Mouse (Mus musculus) heart, embryonic 13.5 days (tissue): Measurements from ENCODE around the gene Ddah1. TPM values are rescaled to one million over a fixed set of nuclear protein-coding genes. Genes with fewer than 3 reads are reported as not detected.

Experiments
- ATAC-seq: fragments of 200-750 bp; cut with Nextera tagmentation; 2 replicates; pipeline ENCODE4 v1.8.0; 2017; ENCODE audit warnings: moderate TSS enrichment; ENCODE audit not compliant: insufficient number of reproducible peaks, low FRiP score, low TSS enrichment; ENCODE audit errors: extremely low read depth
- H3K27ac ChIP-seq: fragments of 300-500 bp; sonication (generic); replicated peaks from 2 replicates; pipeline ENCODE4 v1.5.1; 2015; ENCODE audit warnings: moderate library complexity, mild to moderate bottlenecking, inconsistent platforms
- H3K27me3 ChIP-seq: fragments of 300-500 bp; sonication (generic); replicated peaks from 2 replicates; pipeline ENCODE4 v1.6.1; 2015; ENCODE audit warnings: mild to moderate bottlenecking, inconsistent platforms
- H3K36me3 ChIP-seq: fragments of 300-500 bp; sonication (generic); 2 replicates; pipeline ENCODE4 v1.6.1; 2015; ENCODE audit warnings: mild to moderate bottlenecking, inconsistent platforms
- H3K4me1 ChIP-seq: fragments of 300-500 bp; sonication (generic); 2 replicates; pipeline ENCODE4 v1.6.1; 2015; ENCODE audit warnings: inconsistent platforms
- H3K4me2 ChIP-seq: fragments of 300-500 bp; sonication (generic); 2 replicates; pipeline ENCODE4 v1.6.1; 2015; ENCODE audit warnings: inconsistent platforms, mild to moderate bottlenecking, moderate library complexity
- H3K4me3 ChIP-seq: fragments of 300-500 bp; sonication (generic); 2 replicates; pipeline ENCODE4 v1.5.1; 2015; ENCODE audit warnings: moderate library complexity, mild to moderate bottlenecking, inconsistent platforms
- H3K9ac ChIP-seq: fragments of 300-500 bp; sonication (generic); 2 replicates; pipeline ENCODE4 v1.6.1; 2015; ENCODE audit warnings: inconsistent platforms, mild to moderate bottlenecking, moderate library complexity
- H3K9me3 ChIP-seq: fragments of 300-500 bp; sonication (generic); 2 replicates; pipeline ENCODE4 v1.6.1; 2016; ENCODE audit warnings: inconsistent platforms
- WGBS: fragments of 180-500 bp; shearing (Covaris S2); methylation state at CpG from one replicate; pipeline ENCODE4 v1.1.7; 2015; ENCODE audit warnings: mixed read lengths; 5-methylcytosine and 5-hydroxymethylcytosine counted together
- polyA plus RNA-seq: library from polyadenylated mRNA; unstranded; fragments of >200 nt; fragmentation: Nextera tagmentation; extraction: Ambion mirVana; gene quantifications from 2 replicates; pipeline ENCODE4 v1.2.1, GENCODE M21; 2015

The Ddah1 gene
- polyA plus RNA-seq, 1 experiment from 2014 or later, result 27.9 TPM

- no peaks in the 10 kb centered on the region for H3K9me3 ChIP-seq
- 53% methylated on average over 6 of the region's 6 CpGs for WGBS
- H3K9ac ChIP-seq, result no peak overlapping the region
- no peaks in the 10 kb centered on the region for H3K36me3 ChIP-seq
- H3K27ac ChIP-seq, result no peak overlapping the region; the same call in 1 of the 2 replicates
- no peak for ATAC-seq
- H3K4me2 ChIP-seq, result no peak overlapping the region
- no peaks in the 10 kb centered on the region for H3K27me3 ChIP-seq
- H3K4me3 ChIP-seq, result no peak overlapping the region
- H3K4me1 ChIP-seq, result peaks cover 61% of the 10 kb centered on the region
Measured at GRCm38 (mm10) chr3:145887430-145887971, 129.0 kb downstream of the Ddah1 start.

GRCm38 (mm10) chr3:145890346-145891132 lies 132.1 kb downstream of the Ddah1 start:
- no peak overlapping the region for H3K27ac ChIP-seq
- peaks cover 54% of the 10 kb centered on the region for H3K4me1 ChIP-seq
- no peaks in the 10 kb centered on the region for H3K9me3 ChIP-seq
- no peak overlapping the region for H3K4me2 ChIP-seq
- H3K9ac ChIP-seq, result no peak overlapping the region
- ATAC-seq, result no peak
- no peak overlapping the region for H3K4me3 ChIP-seq
- WGBS, result 66% methylated on average over 18 of the region's 18 CpGs
- no peaks in the 10 kb centered on the region for H3K36me3 ChIP-seq
- no peaks in the 10 kb centered on the region for H3K27me3 ChIP-seq

GRCm38 (mm10) chr3:145892451-145892850 lies 134.0 kb downstream of the Ddah1 start:
- peaks cover 49% of the 10 kb centered on the region for H3K4me1 ChIP-seq
- no peaks in the 10 kb centered on the region for H3K36me3 ChIP-seq
- WGBS, result 68% methylated on average over 3 of the region's 3 CpGs
- no peak overlapping the region for H3K27ac ChIP-seq
- H3K27me3 ChIP-seq, result no peaks in the 10 kb centered on the region
- no peak overlapping the region for H3K4me3 ChIP-seq
- no peaks in the 10 kb centered on the region for H3K9me3 ChIP-seq
- no peak overlapping the region for H3K4me2 ChIP-seq
- 0 out of 2 replicates have a peak overlapping the region, but pooled peaks have one; percentile 10 for H3K9ac ChIP-seq
- ATAC-seq, result no peak

- Histone ChIP-seq H3K27me3 (no peaks in the 10 kb centered on the region), H3K4me1 (peaks cover 56% of the 10 kb centered on the region), H3K9ac (no peak overlapping the region), H3K4me2 (no peak overlapping the region), H3K9me3 (no peaks in the 10 kb centered on the region), H3K27ac (no peak overlapping the region), H3K4me3 (no peak overlapping the region), H3K36me3 (no peaks in the 10 kb centered on the region)
- ATAC-seq, result no peak
- 74% methylated on average over 12 of the region's 12 CpGs for WGBS
Measured at GRCm38 (mm10) chr3:145894131-145894530, 135.7 kb downstream of the Ddah1 start.

- peaks cover 45% of the 10 kb centered on the region for H3K4me1 ChIP-seq
- ATAC-seq, result no peak; the same call in 1 of the 2 replicates
Measured at GRCm38 (mm10) chr3:145897749-145898148, 139.3 kb downstream of the Ddah1 start.

GRCm38 (mm10) chr3:145899832-145900231 lies 141.4 kb downstream of the Ddah1 start:
- 43% methylated on average over 8 of the region's 8 CpGs for WGBS
- peak overlapping the region; percentile 82 for H3K27ac ChIP-seq
- no peaks in the 10 kb centered on the region for H3K36me3 ChIP-seq

More at GRCm38 (mm10) chr3:145897749-145898148, 139.3 kb downstream of the Ddah1 start:
- Histone ChIP-seq H3K9me3 (no peaks in the 10 kb centered on the region), H3K27ac (peak overlapping the region; percentile 82), H3K4me2 (peak overlapping the region; percentile 48), H3K4me3 (no peak overlapping the region), H3K27me3 (no peaks in the 10 kb centered on the region), H3K36me3 (no peaks in the 10 kb centered on the region), H3K9ac (no peak overlapping the region)
- 26% methylated on average over 11 of the region's 11 CpGs for WGBS

GRCm38 (mm10) chr3:145903530-145903929 lies 145.1 kb downstream of the Ddah1 start:
- 92% methylated on average over 8 of the region's 8 CpGs for WGBS
- Histone ChIP-seq H3K27ac (no peak overlapping the region), H3K4me3 (no peak overlapping the region), H3K9ac (no peak overlapping the region), H3K27me3 (no peaks in the 10 kb centered on the region), H3K9me3 (no peaks in the 10 kb centered on the region), H3K36me3 (no peaks in the 10 kb centered on the region), H3K4me1 (peaks cover 25% of the 10 kb centered on the region), H3K4me2 (no peak overlapping the region)
- no peak for ATAC-seq

More at GRCm38 (mm10) chr3:145899832-145900231, 141.4 kb downstream of the Ddah1 start:
- peaks cover 45% of the 10 kb centered on the region for H3K4me1 ChIP-seq
- ATAC-seq, result no peak
- no peaks in the 10 kb centered on the region for H3K27me3 ChIP-seq
- H3K4me3 ChIP-seq, result no peak overlapping the region
- no peaks in the 10 kb centered on the region for H3K9me3 ChIP-seq
- H3K9ac ChIP-seq, result no peak overlapping the region
- H3K4me2 ChIP-seq, result no peak overlapping the region

GRCm38 (mm10) chr3:145904850-145905776 lies 146.6 kb downstream of the Ddah1 start:
- H3K27ac ChIP-seq, result no peak overlapping the region
- peaks cover 15% of the 10 kb centered on the region for H3K4me1 ChIP-seq
- H3K36me3 ChIP-seq, result no peaks in the 10 kb centered on the region
- ATAC-seq, result no peak
- no peaks in the 10 kb centered on the region for H3K27me3 ChIP-seq
- 46% methylated on average over 22 of the region's 22 CpGs for whole genome bisulfite sequencing
- peak overlapping the region; percentile 51 for H3K4me2 ChIP-seq
- no peaks in the 10 kb centered on the region for H3K9me3 ChIP-seq
- peak overlapping the region; percentile 57; the same call in 1 of the 2 replicates for H3K9ac ChIP-seq
- H3K4me3 ChIP-seq, result no peak overlapping the region

GRCm38 (mm10) chr3:145906582-145906981 lies 148.1 kb downstream of the Ddah1 start:
- no peaks in the 10 kb centered on the region for H3K9me3 ChIP-seq
- 81% methylated on average over 9 of the region's 9 CpGs for WGBS

GRCm38 (mm10) chr3:145912512-145912911 lies 154.0 kb downstream of the Ddah1 start:
- Histone ChIP-seq H3K27ac (no peak overlapping the region), H3K9me3 (no peaks in the 10 kb centered on the region), H3K9ac (no peak overlapping the region), H3K4me2 (no peak overlapping the region), H3K4me1 (peaks cover 16% of the 10 kb centered on the region), H3K4me3 (no peak overlapping the region), H3K27me3 (no peaks in the 10 kb centered on the region), H3K36me3 (no peaks in the 10 kb centered on the region)
- 88% methylated on average over 7 of the region's 7 CpGs for WGBS
- ATAC-seq, result no peak

More at GRCm38 (mm10) chr3:145906582-145906981, 148.1 kb downstream of the Ddah1 start:
- Histone ChIP-seq H3K4me2 (no peak overlapping the region), H3K4me1 (peaks cover 11% of the 10 kb centered on the region; the same call in 1 of the 2 replicates), H3K9ac (no peak overlapping the region), H3K27ac (no peak overlapping the region), H3K27me3 (no peaks in the 10 kb centered on the region), H3K36me3 (no peaks in the 10 kb centered on the region), H3K4me3 (no peak overlapping the region)
- ATAC-seq, result no peak

GRCm38 (mm10) chr3:145913263-145913662 lies 154.8 kb downstream of the Ddah1 start:
- no peak overlapping the region for H3K27ac ChIP-seq
- H3K4me2 ChIP-seq, result no peak overlapping the region
- 60% methylated on average over 6 of the region's 6 CpGs for WGBS
- peaks cover 16% of the 10 kb centered on the region for H3K4me1 ChIP-seq
- ATAC-seq, result no peak
- H3K9me3 ChIP-seq, result 0 out of 2 replicates have a peak, but pooled peaks cover 1% of the 10 kb centered on the region
- no peaks in the 10 kb centered on the region for H3K36me3 ChIP-seq
- no peak overlapping the region for H3K4me3 ChIP-seq
- no peaks in the 10 kb centered on the region for H3K27me3 ChIP-seq
- no peak overlapping the region for H3K9ac ChIP-seq
